Mouse (Mus musculus): Measurements from ENCODE around the gene Trub2.

- peak; percentile 81 for TF ChIP-seq POLR2A (IDR thresholded peaks at IDR 0.05; ENCODE audit: insufficient read length, low read depth)
- TF ChIP-seq MAX (IDR thresholded peaks at IDR 0.05; ENCODE audit: low read depth) = no peak
These were observed at the start of gene Trub2 for GRCm38 (mm10) chr2:29787937-29788681.
